Mouse (Mus musculus): ENCODE data around the gene Dpf3. TPM values are rescaled to one million over a fixed set of nuclear protein-coding genes. Genes with fewer than 3 reads are reported as not detected.

The Dpf3 gene
- polyA plus RNA-seq, 1 experiment: 1.6 TPM

DNA sequence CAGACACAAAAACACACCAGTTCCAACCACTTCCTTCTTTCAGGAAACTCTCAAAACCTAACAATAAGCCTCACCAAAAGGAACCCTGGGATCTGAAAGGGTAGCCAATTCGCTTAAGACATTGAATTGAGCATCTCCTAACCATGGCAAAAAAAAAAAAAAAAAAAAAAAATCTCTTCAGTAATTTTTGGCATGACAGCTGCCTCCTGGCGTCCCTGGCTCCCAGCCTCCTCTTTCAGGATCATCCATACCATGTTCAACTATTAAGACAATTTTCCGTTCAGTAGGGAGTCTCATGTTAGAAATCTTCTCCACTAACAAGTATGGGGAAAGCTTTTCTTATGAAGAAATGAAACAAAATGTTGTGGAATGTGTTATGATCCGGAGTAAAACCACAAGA lies 233.1 kb downstream of the Dpf3 start:
- DNase-seq (ENCODE audit: low read depth in 1 of 2, low spot score in 2 of 2): no peak

DNA sequence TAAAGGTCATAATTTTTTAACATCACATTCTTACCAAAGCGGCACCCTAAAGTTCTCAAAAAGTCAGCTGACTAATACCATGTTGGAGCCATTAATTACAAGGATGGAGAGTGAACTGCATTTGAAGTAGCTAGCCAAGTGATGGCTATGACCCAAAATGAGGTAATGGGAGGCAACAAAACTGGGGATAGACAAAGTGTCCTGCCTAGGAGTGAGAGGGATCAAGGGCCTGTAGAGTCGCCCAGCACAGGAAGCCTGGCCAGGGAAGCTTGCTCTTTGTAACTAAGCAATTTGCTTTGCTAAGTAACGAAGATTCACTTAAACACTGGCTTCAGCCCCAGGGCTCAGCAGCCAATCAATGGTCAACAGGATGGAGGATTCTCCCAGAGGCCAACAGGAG lies 238.4 kb downstream of the Dpf3 start:
- no peaks in the 10 kb centered on the region for H3K4me1 ChIP-seq (ENCODE audit: control insufficient read depth, insufficient read depth, insufficient read length)
- no peak for DNase-seq (ENCODE audit: low read depth in 1 of 2, low spot score in 2 of 2)
- 80% methylated on average over 3 of the region's 3 CpGs for WGBS
- H3K27ac ChIP-seq (ENCODE audit: insufficient read depth, low read length): no peak overlapping the region
- H3K36me3 ChIP-seq (ENCODE audit: control insufficient read depth, insufficient read depth, low read length): no peaks in the 10 kb centered on the region
- no peaks in the 10 kb centered on the region for H3K27me3 ChIP-seq (ENCODE audit: control insufficient read depth, insufficient read depth, low read length)
- H3K4me3 ChIP-seq (ENCODE audit: extremely low read depth, insufficient read depth, insufficient read length): no peak overlapping the region
- TF ChIP-seq POLR2A (IDR thresholded peaks at IDR 0.05; ENCODE audit: low read depth, low read length): no peak
- no peak for TF ChIP-seq CTCF (IDR thresholded peaks at IDR 0.05; ENCODE audit: extremely low read depth, insufficient read depth, insufficient read length, insufficient replicate concordance)

More for the DNA sequence above, 233.1 kb downstream of the Dpf3 start:
- Histone ChIP-seq H3K4me1 (ENCODE audit: control insufficient read depth, insufficient read depth, insufficient read length) (no peaks in the 10 kb centered on the region), H3K27me3 (ENCODE audit: control insufficient read depth, insufficient read depth, low read length) (no peaks in the 10 kb centered on the region), H3K4me3 (ENCODE audit: extremely low read depth, insufficient read depth, insufficient read length) (no peak overlapping the region), H3K36me3 (ENCODE audit: control insufficient read depth, insufficient read depth, low read length) (no peaks in the 10 kb centered on the region), H3K27ac (ENCODE audit: insufficient read depth, low read length) (no peak overlapping the region)
- TF ChIP-seq POLR2A (IDR thresholded peaks at IDR 0.05; ENCODE audit: low read depth, low read length) (no peak), CTCF (IDR thresholded peaks at IDR 0.05; ENCODE audit: extremely low read depth, insufficient read depth, insufficient read length, insufficient replicate concordance) (no peak)
- WGBS: 83% methylated on average over 4 of the region's 4 CpGs

DNA sequence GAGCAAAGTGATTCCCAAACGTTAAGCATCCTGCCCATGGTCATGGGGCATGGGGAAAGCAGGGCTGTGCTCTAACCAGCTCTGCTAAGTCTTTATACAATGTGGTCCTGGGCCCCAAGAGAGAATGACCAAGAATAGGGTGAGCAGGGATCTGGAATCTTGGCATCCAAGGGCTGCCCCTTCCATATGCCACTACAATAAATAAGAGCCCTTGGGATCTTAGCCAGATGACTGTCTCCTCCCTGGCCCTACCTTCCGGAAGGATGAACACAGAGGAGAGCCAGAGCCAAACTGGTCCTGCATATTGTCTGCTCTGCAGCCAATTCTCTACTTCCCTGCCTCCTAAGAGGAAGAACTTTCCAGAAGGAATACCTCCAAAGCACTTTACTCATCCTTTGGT lies 238.9 kb downstream of the Dpf3 start:
- TF ChIP-seq POLR2A (IDR thresholded peaks at IDR 0.05; ENCODE audit: low read depth, low read length) (no peak), CTCF (IDR thresholded peaks at IDR 0.05; ENCODE audit: extremely low read depth, insufficient read depth, insufficient read length, insufficient replicate concordance) (no peak)

DNA sequence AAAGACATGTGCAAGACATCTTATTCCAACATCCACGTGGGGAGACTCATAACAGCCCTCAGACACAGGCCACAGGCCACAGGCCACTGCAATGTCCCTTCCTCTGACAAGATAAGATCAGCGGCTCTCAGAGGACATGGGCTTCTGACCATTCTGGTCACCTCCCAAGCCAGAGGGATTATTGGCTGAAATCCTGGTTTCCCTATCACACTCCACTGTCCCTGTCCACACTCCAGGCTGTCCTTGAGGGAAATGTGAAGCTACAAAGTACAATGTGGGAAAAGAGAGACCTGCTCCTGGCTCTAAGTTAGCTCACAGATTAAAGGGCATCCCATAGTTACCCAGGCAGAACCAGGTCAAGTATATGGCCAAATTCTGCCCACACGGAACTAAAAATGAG lies 239.8 kb downstream of the Dpf3 start:
- Histone ChIP-seq H3K36me3 (ENCODE audit: control insufficient read depth, insufficient read depth, low read length) (no peaks in the 10 kb centered on the region), H3K27me3 (ENCODE audit: control insufficient read depth, insufficient read depth, low read length) (no peaks in the 10 kb centered on the region), H3K4me1 (ENCODE audit: control insufficient read depth, insufficient read depth, insufficient read length) (no peaks in the 10 kb centered on the region), H3K27ac (ENCODE audit: insufficient read depth, low read length) (no peak overlapping the region), H3K4me3 (ENCODE audit: extremely low read depth, insufficient read depth, insufficient read length) (no peak overlapping the region)
- WGBS: 87% methylated on average over 3 of the region's 3 CpGs
- TF ChIP-seq POLR2A (IDR thresholded peaks at IDR 0.05; ENCODE audit: low read depth, low read length) (no peak), CTCF (IDR thresholded peaks at IDR 0.05; ENCODE audit: extremely low read depth, insufficient read depth, insufficient read length, insufficient replicate concordance) (no peak)
- no peak for DNase-seq (ENCODE audit: low read depth in 1 of 2, low spot score in 2 of 2)

More for the DNA sequence above, 238.9 kb downstream of the Dpf3 start:
- H3K4me3 ChIP-seq (ENCODE audit: extremely low read depth, insufficient read depth, insufficient read length): no peak overlapping the region
- no peak overlapping the region for H3K27ac ChIP-seq (ENCODE audit: insufficient read depth, low read length)
- no peaks in the 10 kb centered on the region for H3K36me3 ChIP-seq (ENCODE audit: control insufficient read depth, insufficient read depth, low read length)
- no peaks in the 10 kb centered on the region for H3K27me3 ChIP-seq (ENCODE audit: control insufficient read depth, insufficient read depth, low read length)
- H3K4me1 ChIP-seq (ENCODE audit: control insufficient read depth, insufficient read depth, insufficient read length): no peaks in the 10 kb centered on the region
- no peak for DNase-seq (ENCODE audit: low read depth in 1 of 2, low spot score in 2 of 2)
- 79% methylated on average over 2 of the region's 2 CpGs for WGBS

DNA sequence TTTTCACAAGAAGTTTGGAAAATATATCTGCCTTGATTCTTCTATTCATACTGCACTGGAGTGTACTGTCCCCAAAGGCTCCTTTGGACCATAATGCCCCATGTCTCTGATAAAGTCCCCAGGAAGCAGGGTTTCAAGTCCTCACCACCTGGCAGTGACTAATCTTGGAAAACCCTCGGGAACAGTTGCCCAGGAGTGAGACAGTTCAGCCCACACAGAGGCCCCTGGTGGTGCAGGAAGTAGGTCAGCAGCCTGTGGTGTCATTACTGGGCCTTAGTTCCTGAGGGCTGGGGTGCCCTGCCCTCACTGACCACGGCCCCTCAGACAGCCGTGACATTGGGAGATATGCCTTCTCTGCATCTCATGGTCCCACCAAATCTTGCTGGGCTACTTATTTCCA lies 246.5 kb downstream of the Dpf3 start:
- H3K27me3 ChIP-seq (ENCODE audit: control insufficient read depth, insufficient read depth, low read length): no peaks in the 10 kb centered on the region
- 18% methylated on average over 3 of the region's 3 CpGs for WGBS

DNA sequence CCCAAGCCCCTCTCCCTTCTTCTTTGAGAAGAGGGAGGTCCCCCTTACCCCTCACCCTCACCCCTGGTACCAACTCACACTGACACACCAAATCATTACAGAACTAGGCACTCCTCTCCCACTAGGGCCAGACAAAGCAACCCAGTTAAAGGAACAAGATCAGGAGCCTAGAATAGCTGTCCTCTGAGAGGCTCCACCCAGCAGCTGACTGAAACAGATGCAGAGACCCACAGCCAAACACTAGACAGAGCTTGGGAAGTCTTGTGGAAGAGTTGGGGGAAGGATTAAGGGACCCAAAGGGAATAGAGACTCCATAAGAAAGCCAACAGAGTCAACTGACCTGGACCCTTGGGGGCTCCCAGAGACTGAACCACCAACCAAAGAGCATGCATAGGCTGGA lies 246.9 kb downstream of the Dpf3 start:
- H3K27ac ChIP-seq (ENCODE audit: insufficient read depth, low read length): no peak overlapping the region
- H3K36me3 ChIP-seq (ENCODE audit: control insufficient read depth, insufficient read depth, low read length): no peaks in the 10 kb centered on the region
- TF ChIP-seq POLR2A (IDR thresholded peaks at IDR 0.05; ENCODE audit: low read depth, low read length): no peak
- no peak for TF ChIP-seq CTCF (IDR thresholded peaks at IDR 0.05; ENCODE audit: extremely low read depth, insufficient read depth, insufficient read length, insufficient replicate concordance)
- no peak overlapping the region for H3K4me3 ChIP-seq (ENCODE audit: extremely low read depth, insufficient read depth, insufficient read length)
- no peaks in the 10 kb centered on the region for H3K27me3 ChIP-seq (ENCODE audit: control insufficient read depth, insufficient read depth, low read length)
- no peak for DNase-seq (ENCODE audit: low read depth in 1 of 2, low spot score in 2 of 2)
- H3K4me1 ChIP-seq (ENCODE audit: control insufficient read depth, insufficient read depth, insufficient read length): no peaks in the 10 kb centered on the region

More for the DNA sequence above, 246.5 kb downstream of the Dpf3 start:
- no peak for TF ChIP-seq CTCF (IDR thresholded peaks at IDR 0.05; ENCODE audit: extremely low read depth, insufficient read depth, insufficient read length, insufficient replicate concordance)
- H3K27ac ChIP-seq (ENCODE audit: insufficient read depth, low read length): no peak overlapping the region
- no peaks in the 10 kb centered on the region for H3K4me1 ChIP-seq (ENCODE audit: control insufficient read depth, insufficient read depth, insufficient read length)
- no peak overlapping the region for H3K4me3 ChIP-seq (ENCODE audit: extremely low read depth, insufficient read depth, insufficient read length)
- no peaks in the 10 kb centered on the region for H3K36me3 ChIP-seq (ENCODE audit: control insufficient read depth, insufficient read depth, low read length)
- DNase-seq (ENCODE audit: low read depth in 1 of 2, low spot score in 2 of 2): no peak

DNA sequence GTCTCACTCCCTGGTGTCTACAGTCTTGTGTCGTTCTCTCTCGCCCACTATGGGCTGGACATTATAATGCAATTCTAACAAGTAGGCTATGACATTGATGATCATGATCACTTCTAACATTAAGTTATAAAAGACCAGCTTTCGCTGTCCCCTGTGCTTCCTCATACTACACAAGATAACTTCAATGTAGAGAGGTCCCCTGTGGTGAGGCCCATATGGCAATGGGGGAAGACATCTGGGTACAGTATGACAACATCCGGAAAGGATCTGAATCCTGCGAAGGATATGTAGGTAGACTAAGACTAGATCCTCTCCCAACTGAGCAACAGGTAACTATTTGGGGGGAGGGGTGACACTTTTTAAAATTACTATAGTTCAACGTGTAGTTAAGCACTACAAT lies 251.7 kb downstream of the Dpf3 start:
- H3K27ac ChIP-seq (ENCODE audit: insufficient read depth, low read length): no peak overlapping the region

More for the DNA sequence above, 251.7 kb downstream of the Dpf3 start:
- no peaks in the 10 kb centered on the region for H3K36me3 ChIP-seq (ENCODE audit: control insufficient read depth, insufficient read depth, low read length)
- 91% methylated on average over 6 of the region's 6 CpGs for WGBS
- H3K4me3 ChIP-seq (ENCODE audit: extremely low read depth, insufficient read depth, insufficient read length): no peak overlapping the region
- TF ChIP-seq CTCF (IDR thresholded peaks at IDR 0.05; ENCODE audit: extremely low read depth, insufficient read depth, insufficient read length, insufficient replicate concordance) (no peak), POLR2A (IDR thresholded peaks at IDR 0.05; ENCODE audit: low read depth, low read length) (no peak)
- H3K4me1 ChIP-seq (ENCODE audit: control insufficient read depth, insufficient read depth, insufficient read length): no peaks in the 10 kb centered on the region
- no peak for DNase-seq (ENCODE audit: low read depth in 1 of 2, low spot score in 2 of 2)
- no peaks in the 10 kb centered on the region for H3K27me3 ChIP-seq (ENCODE audit: control insufficient read depth, insufficient read depth, low read length)
